Mouse (Mus musculus): ENCODE results near the gene Prcd. TPM values are rescaled to one million over a fixed set of nuclear protein-coding genes. Genes with fewer than 3 reads are reported as not detected.

The Prcd gene
- polyA plus RNA-seq, 1 experiment from 2014 or later = 16.4 TPM

GRCm38 (mm10) chr11:116696426-116696825, 43.1 kb downstream of the Prcd start:
- ATAC-seq (no peak), DNase-seq (ENCODE audit: low spot score) (no peak)
- Histone ChIP-seq H3K27ac (ENCODE audit: low read length) (no peak overlapping the region), H3K9me3 (ENCODE audit: low read length) (no peaks in the 10 kb centered on the region), H3K36me3 (ENCODE audit: insufficient read depth, low read length) (no peaks in the 10 kb centered on the region), H3K27me3 (replicated peaks; ENCODE audit: insufficient read depth, low read length) (no peaks in the 10 kb centered on the region), H3K4me3 (ENCODE audit: low read depth, low read length) (no peak overlapping the region), H3K9ac (replicated peaks; ENCODE audit: low read depth) (no peak overlapping the region), H3K4me2 (replicated peaks; ENCODE audit: low read depth, low read length) (no peak overlapping the region), H3K4me1 (ENCODE audit: insufficient read depth, low read depth, low read length) (peaks cover 4% of the 10 kb centered on the region; the same call in 1 of the 2 replicates)
- TF ChIP-seq CTCF (IDR thresholded peaks at IDR 0.05) = no peak
- no peak for TF ChIP-seq EP300 (IDR thresholded peaks at IDR 0.05)
- WGBS = 79% methylated on average over 4 of the region's 4 CpGs

- Histone ChIP-seq H3K27me3 (replicated peaks; ENCODE audit: insufficient read depth, low read length) (no peaks in the 10 kb centered on the region), H3K4me1 (ENCODE audit: insufficient read depth, low read depth, low read length) (peaks cover 4% of the 10 kb centered on the region; the same call in 1 of the 2 replicates), H3K4me3 (ENCODE audit: low read depth, low read length) (no peak overlapping the region), H3K36me3 (ENCODE audit: insufficient read depth, low read length) (no peaks in the 10 kb centered on the region), H3K27ac (ENCODE audit: low read length) (no peak overlapping the region), H3K9me3 (ENCODE audit: low read length) (no peaks in the 10 kb centered on the region), H3K4me2 (replicated peaks; ENCODE audit: low read depth, low read length) (no peak overlapping the region), H3K9ac (replicated peaks; ENCODE audit: low read depth) (no peak overlapping the region)
- TF ChIP-seq EP300 (IDR thresholded peaks at IDR 0.05) = no peak
- TF ChIP-seq CTCF (IDR thresholded peaks at IDR 0.05) = no peak
- no peak for DNase-seq (ENCODE audit: low spot score)
- no peak for ATAC-seq
- WGBS = 55% methylated on average over 9 of the region's 9 CpGs
Measured at GRCm38 (mm10) chr11:116697521-116697920, 44.2 kb downstream of the Prcd start.

DNA sequence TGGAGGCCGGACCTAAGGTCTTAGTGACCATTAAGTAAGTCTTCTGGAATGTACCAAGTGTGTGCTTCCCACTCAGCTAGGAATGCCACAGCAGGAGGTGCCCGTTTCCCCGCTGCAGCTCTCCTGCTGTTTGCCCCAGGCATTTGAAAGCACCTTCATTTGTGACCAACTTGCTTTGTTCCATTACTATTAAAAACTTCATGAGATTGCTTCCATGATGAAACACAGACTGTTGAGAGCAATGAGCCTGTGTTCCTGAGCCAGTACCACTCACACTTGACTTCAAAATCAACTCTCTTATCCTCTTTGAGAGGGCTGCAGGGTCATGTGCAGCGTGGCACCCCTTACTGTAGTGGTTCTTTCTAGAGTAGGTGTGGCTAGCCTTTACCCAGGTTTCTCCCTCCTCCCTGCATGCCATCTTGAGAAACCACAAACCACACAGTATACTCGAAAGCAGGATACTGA, 48.1 kb downstream of the Prcd start:
- Histone ChIP-seq H3K36me3 (ENCODE audit: insufficient read depth, low read length) (no peaks in the 10 kb centered on the region), H3K27ac (ENCODE audit: low read length) (peak overlapping the region; percentile 73), H3K4me3 (ENCODE audit: low read depth, low read length) (no peak overlapping the region), H3K4me2 (replicated peaks; ENCODE audit: low read depth, low read length) (no peak overlapping the region), H3K9ac (replicated peaks; ENCODE audit: low read depth) (no peak overlapping the region), H3K27me3 (replicated peaks; ENCODE audit: insufficient read depth, low read length) (no peaks in the 10 kb centered on the region), H3K9me3 (ENCODE audit: low read length) (no peaks in the 10 kb centered on the region), H3K4me1 (ENCODE audit: insufficient read depth, low read depth, low read length) (no peaks in the 10 kb centered on the region)
- 30% methylated on average over 5 of the region's 5 CpGs for WGBS
- DNase-seq (ENCODE audit: low spot score) (peak; percentile 94), ATAC-seq (peak; percentile 96)
- TF ChIP-seq CTCF (IDR thresholded peaks at IDR 0.05) = 0 out of 2 replicates have a peak, but pooled peaks have one; percentile 9
- TF ChIP-seq EP300 (IDR thresholded peaks at IDR 0.05) = peak; percentile 90

DNA sequence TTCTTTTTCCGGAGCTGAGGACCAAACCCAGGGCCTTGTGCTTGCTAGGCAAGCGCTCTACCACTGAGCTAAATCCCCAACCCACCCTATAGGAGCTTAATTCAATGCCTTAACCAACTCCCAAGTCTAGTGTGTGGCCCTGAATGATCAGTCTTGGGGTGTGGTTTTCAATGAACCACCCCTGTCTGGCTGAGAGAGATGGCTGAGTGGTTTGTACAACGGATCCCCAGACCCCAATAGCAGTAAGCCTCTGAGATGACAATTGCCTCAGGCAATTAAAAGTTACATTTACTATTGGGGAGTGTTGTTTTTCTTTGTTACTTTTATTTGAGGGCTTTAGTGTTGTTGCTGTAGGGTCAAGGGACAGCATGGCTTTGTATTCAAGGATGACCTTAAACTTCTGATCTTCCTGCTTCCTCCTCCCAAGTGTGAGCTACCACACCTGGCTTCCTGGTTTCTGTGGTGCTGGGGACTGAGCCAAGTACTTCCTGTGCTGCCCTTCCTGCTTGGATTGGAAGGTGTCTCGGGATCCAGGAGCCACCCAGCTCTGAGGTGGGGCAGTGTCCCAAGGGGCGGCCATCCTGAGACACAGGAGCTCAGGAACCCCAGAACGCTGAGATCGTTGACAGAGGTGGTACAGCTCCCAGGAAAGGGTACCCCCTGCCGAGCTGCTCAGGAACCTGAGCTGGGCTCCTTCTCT, 51.2 kb downstream of the Prcd start:
- no peak for DNase-seq (ENCODE audit: low spot score)

GRCm38 (mm10) chr11:116705204-116705608, 51.9 kb downstream of the Prcd start:
- Histone ChIP-seq H3K27ac (ENCODE audit: low read length) (no peak overlapping the region), H3K9me3 (ENCODE audit: low read length) (no peaks in the 10 kb centered on the region), H3K4me1 (ENCODE audit: insufficient read depth, low read depth, low read length) (no peaks in the 10 kb centered on the region), H3K4me2 (replicated peaks; ENCODE audit: low read depth, low read length) (no peak overlapping the region), H3K27me3 (replicated peaks; ENCODE audit: insufficient read depth, low read length) (no peaks in the 10 kb centered on the region), H3K4me3 (ENCODE audit: low read depth, low read length) (no peak overlapping the region), H3K9ac (replicated peaks; ENCODE audit: low read depth) (no peak overlapping the region), H3K36me3 (ENCODE audit: insufficient read depth, low read length) (no peaks in the 10 kb centered on the region)
- DNase-seq (ENCODE audit: low spot score) (peak; percentile 73), ATAC-seq (peak; percentile 53)
- WGBS = 71% methylated on average over 10 of the region's 10 CpGs
- TF ChIP-seq EP300 (IDR thresholded peaks at IDR 0.05) (peak; percentile 80), CTCF (IDR thresholded peaks at IDR 0.05) (no peak)

More for the DNA sequence above, 51.2 kb downstream of the Prcd start:
- WGBS = 88% methylated on average over 8 of the region's 8 CpGs
- ATAC-seq = no peak
- no peaks in the 10 kb centered on the region for H3K36me3 ChIP-seq (ENCODE audit: insufficient read depth, low read length)
- TF ChIP-seq CTCF (IDR thresholded peaks at IDR 0.05) (no peak), EP300 (IDR thresholded peaks at IDR 0.05) (no peak)
- H3K9me3 ChIP-seq (ENCODE audit: low read length) = no peaks in the 10 kb centered on the region
- H3K4me2 ChIP-seq (replicated peaks; ENCODE audit: low read depth, low read length) = no peak overlapping the region
- no peaks in the 10 kb centered on the region for H3K27me3 ChIP-seq (replicated peaks; ENCODE audit: insufficient read depth, low read length)
- no peak overlapping the region for H3K9ac ChIP-seq (replicated peaks; ENCODE audit: low read depth)
- no peak overlapping the region for H3K4me3 ChIP-seq (ENCODE audit: low read depth, low read length)
- H3K4me1 ChIP-seq (ENCODE audit: insufficient read depth, low read depth, low read length) = no peaks in the 10 kb centered on the region
- peak overlapping the region; percentile 34; the same call in 1 of the 2 replicates for H3K27ac ChIP-seq (ENCODE audit: low read length)

DNA sequence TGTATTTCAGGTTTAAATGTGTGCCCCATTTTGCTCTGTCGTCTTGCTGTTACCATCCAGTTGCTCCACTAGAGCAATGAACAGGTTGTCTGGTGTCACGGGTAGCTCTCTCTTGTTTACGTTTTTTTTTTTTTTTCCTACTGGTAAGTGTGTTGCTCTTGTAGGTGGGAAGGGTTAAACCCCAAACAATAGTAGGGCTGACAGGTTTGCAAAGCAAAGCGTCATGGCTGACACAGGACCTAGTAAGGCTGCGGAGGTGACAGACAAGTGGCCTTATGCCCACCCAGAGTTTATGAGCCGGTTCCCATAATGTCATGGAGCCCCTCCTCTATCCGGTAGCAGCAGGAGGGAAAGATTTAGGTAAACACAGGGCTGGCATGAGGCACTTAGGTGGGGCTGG, 53.0 kb downstream of the Prcd start:
- ATAC-seq = no peak
- no peak overlapping the region for H3K4me3 ChIP-seq (ENCODE audit: low read depth, low read length)
- H3K4me2 ChIP-seq (replicated peaks; ENCODE audit: low read depth, low read length) = no peak overlapping the region
- no peaks in the 10 kb centered on the region for H3K36me3 ChIP-seq (ENCODE audit: insufficient read depth, low read length)
- H3K9me3 ChIP-seq (ENCODE audit: low read length) = no peaks in the 10 kb centered on the region
- no peak for DNase-seq (ENCODE audit: low spot score)
- H3K27ac ChIP-seq (ENCODE audit: low read length) = no peak overlapping the region
- WGBS = 35% methylated on average over 7 of the region's 7 CpGs
- H3K27me3 ChIP-seq (replicated peaks; ENCODE audit: insufficient read depth, low read length) = no peaks in the 10 kb centered on the region
- TF ChIP-seq EP300 (IDR thresholded peaks at IDR 0.05) (no peak), CTCF (IDR thresholded peaks at IDR 0.05) (no peak)
- H3K4me1 ChIP-seq (ENCODE audit: insufficient read depth, low read depth, low read length) = no peaks in the 10 kb centered on the region
- H3K9ac ChIP-seq (replicated peaks; ENCODE audit: low read depth) = no peak overlapping the region
